Mouse (Mus musculus): ENCODE results near the gene Ino80d.

Ino80d gene

DNA sequence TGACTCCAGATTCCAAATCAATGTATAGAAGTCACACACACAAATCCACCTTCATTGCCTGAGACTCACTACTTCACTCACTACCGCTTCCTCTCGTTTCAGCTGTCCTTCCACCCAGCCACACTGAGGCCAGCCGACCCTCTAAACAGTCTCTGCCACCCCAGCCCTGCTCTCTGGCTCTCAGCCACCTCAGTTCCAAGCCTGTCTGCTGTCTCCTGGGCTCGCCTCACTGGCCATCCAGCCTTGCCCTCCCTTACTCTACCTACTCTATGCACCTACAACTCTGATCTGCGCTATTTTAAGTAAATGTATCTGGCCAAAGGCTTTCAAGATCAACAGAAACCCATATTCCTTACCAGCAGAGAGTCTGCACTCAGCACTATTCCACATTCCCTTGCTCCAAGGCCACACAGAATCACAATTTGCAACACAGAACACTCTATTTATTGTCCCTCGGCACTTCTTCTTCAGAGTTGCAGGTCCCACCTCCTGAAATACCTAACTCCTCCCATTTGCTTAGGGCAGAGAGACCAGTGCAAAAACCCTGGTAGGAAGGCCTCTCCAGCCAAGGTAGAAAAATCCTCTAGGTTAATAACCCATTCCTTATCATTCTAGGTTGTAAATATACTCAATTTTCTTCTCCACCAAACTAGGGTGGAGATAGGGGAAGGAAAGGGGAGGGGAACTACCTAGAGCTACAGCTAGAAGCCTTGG is 6.7 kb downstream of the Ino80d start:
- DNase-seq (ENCODE audit: low spot score) = peak; percentile 11

- no peak for DNase-seq (ENCODE audit: low spot score)
Measured at GRCm38 (mm10) chr1:63102758-63103451, 11.6 kb downstream of the Ino80d start.

- DNase-seq (ENCODE audit: low spot score) = no peak
Measured at GRCm38 (mm10) chr1:63100196-63100595, 14.3 kb downstream of the Ino80d start.

- DNase-seq (ENCODE audit: low spot score) = no peak
Measured at GRCm38 (mm10) chr1:63098831-63099230, 15.6 kb downstream of the Ino80d start.

GRCm38 (mm10) chr1:63096071-63096470 is 18.4 kb downstream of the Ino80d start:
- no peak for DNase-seq (ENCODE audit: low spot score)

- DNase-seq (ENCODE audit: low spot score) = no peak
Measured at GRCm38 (mm10) chr1:63089795-63090194, 24.7 kb downstream of the Ino80d start.

- DNase-seq (ENCODE audit: low spot score) = no peak
Measured at GRCm38 (mm10) chr1:63088614-63089013, 25.9 kb downstream of the Ino80d start.

- DNase-seq (ENCODE audit: low spot score) = no peak
Measured at GRCm38 (mm10) chr1:63080277-63080676, 34.2 kb downstream of the Ino80d start.

DNA sequence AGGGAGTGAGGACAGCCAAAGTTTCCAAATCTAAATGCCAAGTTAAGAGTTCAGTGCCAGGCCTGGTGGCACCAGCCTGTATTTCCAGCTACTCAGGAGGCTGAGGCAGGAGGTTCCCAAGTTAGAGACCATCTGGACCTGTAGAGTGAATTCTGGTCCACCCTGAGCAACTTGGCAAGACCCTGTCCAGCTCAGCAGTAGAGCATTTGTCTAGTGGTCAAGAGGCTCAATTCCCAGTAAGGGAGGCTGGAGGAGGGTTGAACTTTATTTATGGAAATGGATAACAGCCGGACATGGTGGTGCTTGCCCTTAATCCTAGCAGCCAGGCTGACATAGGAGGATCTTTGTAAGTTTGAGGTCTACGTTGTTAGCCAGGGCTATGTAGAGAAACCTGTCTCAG is 38.1 kb downstream of the Ino80d start:
- DNase-seq (ENCODE audit: low spot score) = no peak

- no peak for DNase-seq (ENCODE audit: low spot score)
Measured at GRCm38 (mm10) chr1:63071379-63071778, 43.1 kb downstream of the Ino80d start.

GRCm38 (mm10) chr1:63058361-63058760 is 56.1 kb downstream of the Ino80d start:
- no peak for DNase-seq (ENCODE audit: low spot score)

- no peak for DNase-seq (ENCODE audit: low spot score)
Measured at GRCm38 (mm10) chr1:63057849-63058248, 56.6 kb downstream of the Ino80d start.

DNA sequence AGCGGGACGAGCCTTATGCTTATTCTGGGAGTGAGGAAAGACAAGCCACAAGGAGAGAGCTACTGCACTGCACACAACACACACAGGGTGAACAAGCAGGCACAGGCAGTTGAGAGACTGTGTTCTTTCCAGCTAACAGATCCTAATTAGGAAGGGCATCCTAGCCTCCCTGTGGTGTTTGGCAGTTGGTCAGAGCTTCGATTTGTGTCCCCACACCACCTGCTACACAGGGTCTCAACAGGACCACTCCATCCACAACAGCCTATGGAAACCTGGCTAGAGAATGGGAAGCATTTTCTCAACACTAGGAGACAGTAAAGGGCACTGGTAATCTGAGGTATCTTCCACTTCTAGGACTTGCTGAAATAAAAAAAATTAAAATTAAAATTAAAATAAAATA is 57.1 kb downstream of the Ino80d start:
- DNase-seq (ENCODE audit: low spot score) = no peak

DNA sequence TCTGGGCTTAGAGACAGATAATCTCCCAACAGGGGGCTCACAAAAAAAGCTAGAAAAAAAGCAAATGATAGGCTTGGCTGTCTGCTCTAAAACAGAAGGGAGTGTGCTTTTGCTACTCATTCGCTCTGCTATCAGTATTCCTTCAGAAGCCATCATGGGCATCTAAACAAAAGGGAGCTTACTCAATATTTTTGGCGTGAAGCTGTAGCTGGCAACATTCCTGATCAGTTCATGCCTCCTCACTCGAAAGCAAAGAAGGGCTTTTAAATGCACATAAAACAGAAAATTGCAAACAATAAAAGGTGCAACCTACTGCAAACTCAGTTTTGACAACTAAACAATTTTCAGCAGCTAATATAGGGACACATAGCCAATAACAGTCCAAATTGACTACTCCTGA is 59.1 kb downstream of the Ino80d start:
- DNase-seq (ENCODE audit: low spot score) = no peak

DNA sequence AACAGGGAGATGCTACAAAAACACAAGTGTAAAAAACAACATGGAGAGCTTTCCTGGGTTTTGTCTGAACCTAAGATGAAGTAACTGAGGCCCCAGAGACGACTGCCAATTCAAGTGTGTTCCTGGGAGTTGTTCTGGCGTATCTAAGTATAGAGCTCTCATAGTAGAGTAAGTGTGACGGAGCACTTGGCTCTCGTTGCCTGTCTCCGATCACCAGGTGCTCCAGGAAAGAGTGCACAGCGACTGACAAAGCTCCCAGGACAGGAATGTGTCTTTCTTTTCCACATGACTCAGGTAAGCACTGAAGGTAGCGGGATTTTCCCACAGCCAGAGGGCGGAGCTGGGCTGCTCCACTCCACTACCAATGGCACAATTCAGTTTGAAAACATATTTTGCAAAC is 63.6 kb downstream of the Ino80d start:
- no peak for DNase-seq (ENCODE audit: low spot score)

DNA sequence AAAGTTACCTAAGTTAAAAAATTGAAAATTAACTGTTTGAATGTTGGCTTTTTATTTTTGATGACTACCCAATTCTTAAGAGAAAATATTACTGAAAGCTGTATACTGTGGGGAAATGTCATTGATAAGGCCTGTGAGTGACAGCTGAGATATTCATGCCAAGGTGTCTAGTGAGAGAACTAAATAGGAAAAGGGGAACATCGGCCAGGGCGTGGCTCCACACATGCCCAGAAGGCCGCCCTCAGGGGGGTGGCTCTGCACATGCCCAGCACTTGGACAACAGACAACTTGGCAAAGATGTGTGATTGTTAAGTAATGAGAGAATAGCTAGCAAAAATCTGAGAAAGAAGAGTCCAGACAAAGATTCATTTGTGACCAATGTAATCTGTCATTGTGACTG is 64.5 kb downstream of the Ino80d start:
- no peak for DNase-seq (ENCODE audit: low spot score)

DNA sequence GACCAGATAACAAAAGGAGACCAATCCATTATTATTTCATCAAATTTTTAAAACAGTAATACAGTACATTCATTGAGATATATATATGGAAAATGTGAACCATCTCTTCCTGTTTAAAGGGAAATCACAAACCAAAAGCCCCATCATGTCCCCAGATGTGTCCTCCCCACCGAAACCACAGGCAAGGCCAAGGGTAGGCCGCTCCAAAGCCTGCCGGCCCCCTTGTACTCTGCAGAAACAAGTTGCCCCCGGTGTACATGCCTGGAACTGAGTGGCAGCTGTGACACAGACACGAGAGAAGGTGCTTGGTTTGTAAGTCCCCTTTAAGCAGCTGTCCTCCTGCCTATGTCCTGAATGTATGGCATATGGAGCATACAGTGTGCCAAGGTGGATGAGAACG is 66.5 kb downstream of the Ino80d start:
- DNase-seq (ENCODE audit: low spot score) = no peak

GRCm38 (mm10) chr1:63032929-63033328 is 81.5 kb downstream of the Ino80d start:
- DNase-seq (ENCODE audit: low spot score) = no peak

DNA sequence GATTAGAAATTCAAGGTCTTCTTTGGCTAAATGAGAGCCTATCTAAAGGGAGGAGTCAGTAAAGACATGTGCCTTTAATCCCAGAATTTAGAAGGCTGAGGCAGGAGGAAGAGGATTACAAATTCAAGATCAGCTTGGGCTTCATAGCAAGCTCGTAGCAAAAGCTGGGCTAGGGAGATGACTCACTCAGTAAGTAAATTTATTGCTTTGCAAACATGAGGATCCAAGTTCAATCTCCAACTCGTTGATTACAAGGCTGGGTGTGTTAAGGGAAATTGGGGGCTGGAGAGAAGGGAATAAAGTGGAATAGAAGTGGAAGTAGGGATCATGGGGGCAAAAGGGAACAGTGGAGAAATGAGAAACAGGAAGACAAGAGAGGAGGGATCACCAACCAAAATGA is 94.6 kb downstream of the Ino80d start:
- no peak for DNase-seq (ENCODE audit: low spot score)

DNA sequence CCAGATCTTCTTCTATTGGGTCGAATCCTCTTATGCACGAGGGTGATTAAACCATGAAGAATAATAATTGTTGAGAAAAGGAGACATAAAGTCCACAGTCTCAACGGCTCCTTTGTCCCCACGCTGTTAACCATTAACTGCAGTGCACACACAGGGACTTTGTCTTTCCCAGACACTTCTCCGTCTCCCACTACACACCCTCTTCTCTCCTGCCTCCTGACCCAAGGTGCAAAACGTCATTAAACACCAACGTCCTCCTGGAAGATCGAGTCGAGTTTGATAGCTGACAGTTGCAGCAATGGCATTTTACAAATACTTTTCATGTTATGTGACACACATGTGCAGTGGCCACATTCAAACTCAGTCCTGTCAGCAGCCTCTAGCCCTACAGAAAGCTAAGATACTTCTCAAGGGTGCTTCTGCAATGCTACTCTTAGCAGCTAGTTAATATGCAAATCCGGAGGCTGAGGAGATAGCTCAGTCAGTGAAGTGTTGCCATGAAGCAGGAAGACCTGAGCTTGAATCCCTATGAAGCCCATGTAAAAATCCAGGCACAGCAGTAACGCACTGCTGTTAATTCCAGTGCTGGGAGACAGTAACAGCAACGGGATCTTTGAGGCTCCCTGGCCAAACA is 109.3 kb downstream of the Ino80d start:
- no peak for DNase-seq (ENCODE audit: low spot score)

DNA sequence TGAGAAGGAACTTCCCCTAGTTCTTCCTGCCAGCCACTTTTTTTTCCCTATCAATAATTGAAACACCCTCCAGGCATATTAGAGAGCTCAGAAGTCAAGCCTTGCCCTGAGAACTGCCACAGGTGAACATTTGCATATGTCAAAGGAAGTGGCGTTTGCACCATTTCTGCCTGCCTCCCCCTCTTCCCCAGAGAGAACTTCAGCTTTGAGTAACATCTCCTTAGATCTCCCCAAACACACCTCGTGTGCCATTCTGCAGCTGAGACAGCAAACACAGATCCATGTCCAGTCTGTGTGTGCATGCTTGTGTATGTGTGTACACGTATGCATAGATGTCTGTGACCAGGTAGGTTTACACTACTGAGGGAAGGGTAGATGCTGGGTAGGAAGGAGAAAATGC is 112.6 kb downstream of the Ino80d start:
- DNase-seq (ENCODE audit: low spot score) = no peak

DNA sequence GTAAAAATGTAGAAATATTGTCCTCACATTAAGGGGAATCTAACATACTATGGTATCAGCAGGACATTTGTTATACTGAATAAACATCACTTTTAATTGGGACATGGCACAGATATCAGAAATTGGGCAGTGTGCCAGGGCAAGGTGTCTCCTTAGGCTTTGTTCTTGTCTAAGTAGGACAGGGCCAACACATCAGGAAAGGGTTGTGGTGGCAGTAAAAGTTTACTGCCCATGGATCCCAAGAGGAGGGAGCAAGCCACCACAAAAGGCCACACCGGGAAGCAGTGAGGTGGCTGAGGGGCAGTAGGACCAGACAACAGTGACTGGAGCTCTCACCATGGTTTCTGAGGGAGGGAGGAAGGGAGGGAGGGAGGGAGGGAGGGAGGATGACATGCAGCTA is 121.1 kb downstream of the Ino80d start:
- DNase-seq (ENCODE audit: low spot score) = no peak

- no peak for DNase-seq (ENCODE audit: low spot score)
Measured at GRCm38 (mm10) chr1:62992648-62993047, 121.8 kb downstream of the Ino80d start.
